Mouse (Mus musculus) ovary, postnatal 10 days (tissue): ENCODE measurements around the gene Ift122.

Experiments
- DNase-seq: peaks from one replicate; pipeline ENCODE4 v3.0.0; 2022; ENCODE audit warnings: low spot score

Ift122 gene

DNA sequence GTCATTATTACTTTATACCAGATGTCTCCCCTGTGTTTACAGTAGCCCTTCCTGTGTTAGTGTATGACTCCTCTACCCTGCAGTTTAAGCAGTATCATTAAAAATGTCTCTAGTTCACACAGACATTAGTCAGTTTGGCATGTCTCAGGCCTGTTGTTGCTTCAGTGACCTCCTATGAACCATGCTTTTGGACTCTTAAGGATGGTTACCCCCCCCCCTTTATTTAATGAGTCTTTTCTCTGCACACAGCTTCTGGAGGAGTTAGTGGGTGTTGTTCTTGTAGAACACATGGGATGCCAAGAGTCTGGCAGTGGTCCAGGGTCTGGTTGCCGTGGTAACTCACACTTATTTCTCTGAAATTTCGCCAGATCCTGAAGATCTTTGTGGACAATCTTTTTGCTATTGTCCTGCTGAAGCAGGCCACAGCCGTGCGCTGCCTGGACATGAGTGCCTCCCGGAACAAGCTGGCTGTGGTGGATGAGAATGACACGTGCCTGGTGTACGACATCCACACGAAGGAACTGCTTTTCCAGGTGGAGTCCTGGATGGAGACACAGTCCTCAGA is 38.3 kb downstream of the Ift122 start:
- peak; percentile 38 for DNase-seq

DNA sequence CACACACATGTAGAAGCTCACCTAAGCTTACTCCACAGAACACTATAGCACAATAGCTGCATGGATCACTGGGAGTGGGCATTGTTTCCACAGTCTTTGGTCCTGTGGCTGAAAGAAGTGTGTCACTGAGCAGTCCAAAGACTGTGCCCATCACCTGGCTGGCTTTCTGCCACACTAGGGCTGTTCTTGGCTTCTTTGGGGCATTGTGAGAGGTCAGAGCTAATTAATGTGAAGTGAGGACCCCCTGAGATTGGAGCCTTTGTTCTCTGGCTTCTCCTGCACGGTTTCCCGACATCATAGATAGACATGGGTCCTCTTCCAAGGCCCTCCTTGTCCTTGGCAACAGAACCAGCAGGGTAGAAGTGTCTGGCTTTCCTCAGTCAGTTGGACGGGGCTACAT is 39.1 kb downstream of the Ift122 start:
- no peak for DNase-seq

DNA sequence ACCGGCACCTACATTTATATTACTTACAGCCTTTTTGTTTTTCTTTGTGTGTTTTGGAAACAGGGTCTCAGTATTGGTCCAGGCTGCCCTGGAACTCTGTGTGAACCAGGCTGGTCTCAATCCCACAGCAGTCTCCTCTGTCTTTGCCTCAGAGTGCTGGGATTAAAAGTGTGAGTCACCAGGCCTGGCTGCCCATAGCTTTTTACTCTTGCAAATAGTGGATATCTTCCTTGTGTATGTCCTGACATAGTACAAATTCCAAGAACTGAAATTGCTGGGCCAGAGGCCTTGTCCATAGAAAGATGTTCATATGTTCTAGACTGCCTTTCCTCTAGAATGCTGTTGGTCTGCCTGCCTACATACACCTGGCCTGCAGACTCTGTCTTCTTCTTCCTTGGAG is 43.1 kb downstream of the Ift122 start:
- DNase-seq = no peak

- DNase-seq = no peak
Measured at GRCm38 (mm10) chr6:115897117-115897516, 43.8 kb downstream of the Ift122 start.

DNA sequence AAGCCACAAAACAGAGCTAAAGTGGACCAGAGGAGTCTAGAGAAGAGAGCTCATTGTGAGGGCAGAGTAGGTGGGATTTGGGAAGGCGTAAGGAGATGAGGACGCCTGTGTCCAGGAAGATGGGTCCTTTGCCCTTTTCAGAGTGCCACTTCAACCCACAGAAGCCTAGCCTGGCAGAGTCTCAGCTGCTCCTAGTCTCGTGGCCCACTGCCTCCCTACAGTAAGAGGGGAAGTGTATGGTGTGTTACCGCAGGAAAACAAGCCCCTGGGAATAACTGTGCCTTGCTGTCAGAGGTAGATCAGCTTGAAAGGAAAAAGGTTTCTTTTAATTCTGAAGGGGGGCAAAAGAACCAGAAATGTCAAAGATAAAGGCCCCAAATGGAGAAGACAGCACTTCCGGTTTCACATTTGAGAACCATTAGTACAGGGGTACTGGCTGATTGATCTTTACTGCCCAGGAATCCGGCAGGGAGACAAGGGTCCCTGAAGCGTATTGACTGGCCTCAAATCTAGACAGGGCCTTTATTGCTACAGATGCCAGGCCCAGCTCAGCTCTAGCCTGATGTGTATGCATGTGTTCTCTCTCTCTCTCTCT is 44.8 kb downstream of the Ift122 start:
- DNase-seq = no peak

- DNase-seq = no peak
Measured at GRCm38 (mm10) chr6:115901062-115901461, 47.8 kb downstream of the Ift122 start.

DNA sequence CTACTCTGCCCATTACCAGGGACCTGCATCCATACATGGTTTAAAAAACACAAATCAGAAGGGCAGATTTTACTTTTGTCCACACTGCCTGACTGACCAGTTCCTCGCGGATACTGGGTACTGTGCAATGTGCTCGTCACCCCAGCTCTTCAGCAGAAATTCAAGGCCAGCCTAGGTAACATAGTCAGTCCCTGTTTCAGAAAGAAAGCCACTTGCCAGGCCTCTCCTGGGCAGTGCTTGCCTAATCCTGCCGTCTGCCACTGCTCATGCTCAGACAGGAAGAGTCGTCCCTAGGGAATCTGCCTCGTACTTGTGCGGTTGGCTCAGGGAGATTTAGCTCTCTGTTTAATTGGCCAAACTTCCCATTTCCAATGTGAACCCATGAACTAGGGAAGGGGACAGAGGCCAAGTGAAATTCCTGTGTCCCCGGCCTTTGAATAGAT is 48.2 kb downstream of the Ift122 start:
- DNase-seq = no peak

DNA sequence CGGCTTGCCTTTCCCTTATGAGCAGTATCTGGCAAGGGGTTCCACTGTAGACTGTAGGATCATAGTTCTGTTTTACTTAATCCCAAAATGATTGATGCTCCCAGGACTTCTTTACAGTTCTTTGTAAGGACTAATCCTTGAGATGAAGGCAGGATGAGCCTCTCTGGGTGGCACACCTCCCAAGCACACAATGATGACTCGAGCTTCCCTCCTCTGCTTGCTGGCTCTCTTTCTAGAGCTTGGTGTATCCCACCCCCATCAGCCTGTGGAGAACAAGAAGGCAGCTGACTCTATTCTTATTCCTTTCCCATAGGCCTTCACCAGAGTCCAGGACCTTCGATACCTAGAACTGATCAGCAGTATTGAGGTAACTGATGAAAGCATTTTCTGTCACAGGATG is 49.3 kb downstream of the Ift122 start:
- DNase-seq = no peak

DNA sequence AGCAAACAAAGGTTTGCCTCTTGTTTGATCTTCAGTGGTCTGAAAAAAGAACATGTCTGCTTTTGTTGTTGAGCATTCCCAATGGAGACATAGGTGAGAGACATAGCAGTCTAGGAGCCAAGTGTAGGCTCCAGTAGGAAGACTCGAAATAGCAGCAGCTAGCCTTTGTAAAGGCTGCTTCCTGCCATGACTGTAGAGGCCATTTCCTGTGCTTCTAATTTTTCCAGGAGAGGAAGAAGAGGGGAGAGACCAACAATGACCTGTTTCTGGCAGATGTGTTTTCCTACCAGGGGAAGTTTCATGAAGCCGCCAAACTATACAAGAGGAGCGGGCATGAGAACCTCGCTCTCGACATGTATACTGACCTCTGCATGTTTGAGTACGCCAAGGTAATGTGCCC is 52.3 kb downstream of the Ift122 start:
- DNase-seq = no peak

DNA sequence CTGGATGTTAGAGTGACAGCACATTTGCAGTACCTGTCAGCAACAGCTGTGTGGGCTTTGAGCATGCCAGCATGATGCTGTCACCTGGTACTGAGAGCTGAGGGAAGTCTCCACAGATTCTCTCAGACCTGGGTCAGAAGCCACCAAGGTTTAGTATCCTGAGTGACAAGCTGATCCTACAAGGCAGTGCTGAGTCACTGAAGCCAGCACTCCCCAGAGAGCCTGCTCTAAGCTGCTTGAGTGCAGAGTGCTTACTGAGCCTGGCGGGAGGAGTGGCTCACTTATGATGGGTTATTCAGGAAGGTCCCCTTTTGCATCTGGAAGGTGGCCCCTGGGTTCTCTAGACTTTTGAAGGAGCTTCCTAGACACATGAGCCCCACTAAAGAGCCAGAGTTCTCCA is 53.2 kb downstream of the Ift122 start:
- no peak for DNase-seq

- DNase-seq = no peak
Measured at GRCm38 (mm10) chr6:115906871-115907270, 53.6 kb downstream of the Ift122 start.

GRCm38 (mm10) chr6:115908421-115908982 is 55.2 kb downstream of the Ift122 start:
- no peak for DNase-seq

- no peak for DNase-seq
Measured at GRCm38 (mm10) chr6:115909052-115909451, 55.8 kb downstream of the Ift122 start.

DNA sequence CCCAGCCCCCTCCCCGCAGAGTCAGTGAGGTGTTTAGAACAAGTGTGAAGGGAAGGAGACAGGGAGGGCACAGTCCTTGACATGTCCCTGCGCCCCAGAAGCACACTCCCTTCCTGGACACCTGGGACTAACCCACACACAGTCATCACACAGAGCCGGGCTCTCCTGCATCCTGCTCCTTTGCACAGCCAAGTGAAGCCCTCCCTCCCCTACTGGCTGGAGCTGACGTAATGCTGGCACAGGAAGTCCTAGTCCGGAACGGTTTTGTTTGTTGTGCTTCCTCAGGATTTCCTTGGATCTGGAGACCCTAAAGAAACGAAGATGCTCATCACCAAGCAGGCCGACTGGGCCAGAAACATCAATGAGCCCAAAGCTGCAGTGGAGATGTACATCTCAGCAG is 56.7 kb downstream of the Ift122 start:
- no peak for DNase-seq

- DNase-seq = no peak
Measured at GRCm38 (mm10) chr6:115911763-115912162, 58.5 kb downstream of the Ift122 start.

GRCm38 (mm10) chr6:115913482-115913881 is 60.2 kb downstream of the Ift122 start:
- no peak for DNase-seq

DNA sequence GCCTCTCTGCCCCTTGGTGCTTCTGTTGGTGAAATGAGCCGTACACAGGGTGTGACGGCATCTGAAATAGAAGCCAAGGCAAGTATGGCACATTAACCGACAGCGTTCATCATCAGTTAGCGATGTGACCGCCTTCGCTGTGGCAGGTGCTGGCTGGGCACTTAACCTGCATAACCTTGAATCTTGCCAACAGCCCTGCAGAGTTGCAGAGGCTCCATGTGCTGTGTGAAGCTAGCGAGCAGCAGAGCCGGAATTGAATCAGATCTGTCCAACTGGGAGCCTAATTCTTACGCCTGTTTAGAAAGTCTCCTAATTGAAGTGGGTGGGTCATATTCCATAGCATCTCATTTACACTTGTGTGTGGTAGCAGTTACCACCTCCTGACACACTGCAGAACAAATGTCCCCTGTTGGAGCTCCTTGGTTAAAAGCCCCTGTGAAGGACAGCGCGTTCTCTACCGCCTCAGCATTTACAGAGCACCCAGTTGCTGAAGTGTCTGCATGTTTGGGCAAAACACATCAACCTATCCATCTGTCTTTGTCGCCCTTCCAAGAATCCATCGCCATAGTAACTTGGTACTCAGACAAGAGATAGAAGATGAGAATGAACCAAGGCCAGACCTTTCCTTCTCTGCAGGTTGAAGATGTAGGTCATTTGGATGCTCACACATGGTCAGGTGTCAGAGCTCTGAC is 61.4 kb downstream of the Ift122 start:
- no peak for DNase-seq

GRCm38 (mm10) chr6:115915601-115916445 is 62.6 kb downstream of the Ift122 start:
- no peak for DNase-seq

DNA sequence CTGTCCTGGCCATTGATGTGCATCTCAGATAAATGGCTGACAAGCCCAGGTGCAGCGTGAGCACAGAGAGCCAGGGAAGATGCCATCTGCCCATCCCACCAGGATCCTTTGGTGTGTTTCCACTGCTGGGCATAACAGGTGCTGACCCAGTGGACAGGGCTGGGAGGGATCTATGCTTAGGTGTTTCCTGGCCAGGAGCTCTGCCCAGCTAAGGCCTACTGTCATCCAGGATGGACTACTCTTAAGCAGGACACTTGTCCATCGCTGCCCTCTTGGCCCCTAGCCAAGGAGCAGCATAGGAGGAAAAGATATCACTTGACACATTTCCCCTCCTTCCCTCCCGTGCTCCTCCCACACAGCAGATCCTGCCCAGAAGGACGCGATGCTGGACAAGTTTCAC is 63.3 kb downstream of the Ift122 start:
- DNase-seq = no peak

GRCm38 (mm10) chr6:115918615-115919014 is 65.3 kb downstream of the Ift122 start:
- no peak for DNase-seq

DNA sequence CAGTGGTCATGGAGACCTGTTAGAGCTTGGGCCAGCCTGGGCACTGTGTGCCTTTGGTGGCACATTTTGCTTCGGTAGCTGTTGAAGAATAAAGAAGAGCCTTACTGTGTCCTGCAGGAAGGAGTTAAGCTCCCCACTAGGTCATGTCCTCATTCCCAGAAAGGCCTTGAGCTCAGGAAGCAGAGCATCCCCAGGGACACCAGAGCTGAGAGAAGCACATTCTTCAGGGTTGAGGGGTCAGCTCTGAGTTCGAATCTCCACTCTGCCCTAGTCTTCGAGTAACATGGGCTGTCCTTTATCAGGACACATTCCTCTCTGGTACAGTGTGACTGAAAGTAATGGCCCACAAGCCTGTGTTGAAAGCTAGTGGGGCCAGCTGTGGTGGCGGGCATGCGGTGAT is 66.6 kb downstream of the Ift122 start:
- no peak for DNase-seq

GRCm38 (mm10) chr6:115924829-115925228 is 71.6 kb downstream of the Ift122 start:
- DNase-seq = no peak
